ENCODE assay signal across 16 mouse cellular contexts in the genomic region with DNA sequence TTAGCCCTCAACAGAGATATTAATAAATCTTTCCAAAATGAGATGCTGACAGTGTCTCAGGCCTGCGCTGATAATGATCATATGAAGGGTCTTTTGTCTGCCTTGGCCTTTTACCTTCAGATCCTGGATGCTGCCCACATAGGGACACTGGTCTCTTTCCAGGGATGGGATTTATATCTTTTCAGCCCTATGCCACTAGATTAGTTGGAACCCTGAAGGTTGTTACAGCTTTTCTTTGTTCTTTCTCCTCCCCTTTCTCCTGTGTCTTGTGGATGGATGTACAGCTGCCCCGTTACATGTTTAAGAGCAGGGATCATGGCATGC.
DNase-seq lines count a peak whose midpoint lies in the region; ATAC-seq and TF ChIP-seq lines count a peak whose summit lies in the region.
"Had no signal": no experiment of that assay in that cellular context is flagged by ENCODE, and none has a peak within 500 bp of the region (broad histone marks: within the 10 kb centered on the region; RNA-seq: fewer than 3 reads in every experiment).

No protein-coding gene starts in this region.

- no peaks in the 10 kb centered on the region for H3K9me3 ChIP-seq in hindbrain, postnatal 0 days (ENCODE audit: low read length)
- H3K9me3 ChIP-seq in midbrain, embryonic 14.5 days (ENCODE audit: control insufficient read depth, low read length) = no peaks in the 10 kb centered on the region
- no peaks in the 10 kb centered on the region for H3K9me3 ChIP-seq in neural tube, embryonic 15.5 days (replicated peaks)
- H3K9me3 ChIP-seq: embryonic facial prominence, embryonic 15.5 days; limb, embryonic 15.5 days; liver, embryonic 15.5 days had no signal

- H3K4me1 ChIP-seq in hindbrain, postnatal 0 days (ENCODE audit: insufficient read depth, low read length) = peaks cover 15% of the 10 kb centered on the region
- peaks cover 25% of the 10 kb centered on the region for H3K4me1 ChIP-seq in midbrain, embryonic 14.5 days (ENCODE audit: control insufficient read depth, insufficient read depth, low read length)
- H3K4me1 ChIP-seq in neural tube, embryonic 15.5 days = peaks cover 29% of the 10 kb centered on the region
- H3K4me1 ChIP-seq: liver, embryonic 15.5 days had no signal

- H3K27me3 ChIP-seq in hindbrain, postnatal 0 days (ENCODE audit: insufficient read depth, low read length) = no peaks in the 10 kb centered on the region
- H3K27me3 ChIP-seq in midbrain, embryonic 14.5 days (ENCODE audit: control insufficient read depth, insufficient read depth, low read length) = no peaks in the 10 kb centered on the region
- H3K27me3 ChIP-seq in neural tube, embryonic 15.5 days (replicated peaks) = no peaks in the 10 kb centered on the region
- H3K27me3 ChIP-seq: embryonic facial prominence, embryonic 15.5 days; limb, embryonic 15.5 days; liver, embryonic 15.5 days had no signal

- H3K4me3 ChIP-seq in layer of hippocampus, adult 2 months = no peak overlapping the region
- no peak overlapping the region for H3K4me3 ChIP-seq in hindbrain, postnatal 0 days (ENCODE audit: low read length)
- no peak overlapping the region for H3K4me3 ChIP-seq in midbrain, embryonic 14.5 days (replicated peaks; ENCODE audit: low read depth, low read length)
- H3K4me3 ChIP-seq in neural tube, embryonic 15.5 days (replicated peaks) = no peak overlapping the region
- H3K4me3 ChIP-seq: embryonic facial prominence, embryonic 15.5 days; limb, embryonic 15.5 days; liver, embryonic 15.5 days had no signal

- no peak for TF ChIP-seq CTCF in layer of hippocampus, adult 2 months (conservative IDR thresholded peaks at IDR 0.05)
- TF ChIP-seq CTCF in hindbrain, postnatal 0 days (IDR thresholded peaks at IDR 0.05; ENCODE audit: low read depth) = no peak

- 42% methylated on average over 2 of the region's 2 CpGs for WGBS in hindbrain, postnatal 0 days
- WGBS in midbrain, embryonic 14.5 days = 44% methylated on average over 2 of the region's 2 CpGs
- WGBS in neural tube, embryonic 15.5 days = 28% methylated on average over 2 of the region's 2 CpGs

- H3K4me2 ChIP-seq in hindbrain, postnatal 0 days (ENCODE audit: low read depth, low read length) = no peak overlapping the region
- no peak overlapping the region for H3K4me2 ChIP-seq in midbrain, embryonic 14.5 days (ENCODE audit: low read length)
- no peak overlapping the region for H3K4me2 ChIP-seq in neural tube, embryonic 15.5 days
- H3K4me2 ChIP-seq: embryonic facial prominence, embryonic 15.5 days; limb, embryonic 15.5 days; liver, embryonic 15.5 days had no signal

- H3K36me3 ChIP-seq in hindbrain, postnatal 0 days (ENCODE audit: insufficient read depth, low read length) = no peaks in the 10 kb centered on the region
- H3K36me3 ChIP-seq in midbrain, embryonic 14.5 days (ENCODE audit: control insufficient read depth, insufficient read depth, low read length) = no peaks in the 10 kb centered on the region
- no peaks in the 10 kb centered on the region for H3K36me3 ChIP-seq in neural tube, embryonic 15.5 days
- H3K36me3 ChIP-seq: embryonic facial prominence, embryonic 15.5 days; limb, embryonic 15.5 days; liver, embryonic 15.5 days had no signal

- 0 out of 2 replicates have a peak overlapping the region, but pooled peaks have one; percentile 9 for H3K9ac ChIP-seq in hindbrain, postnatal 0 days (replicated peaks; ENCODE audit: low read length)
- 0 out of 2 replicates have a peak overlapping the region, but pooled peaks have one; percentile 23 for H3K9ac ChIP-seq in midbrain, embryonic 14.5 days (replicated peaks; ENCODE audit: low read length)
- no peak overlapping the region for H3K9ac ChIP-seq in neural tube, embryonic 15.5 days (replicated peaks)
- H3K9ac ChIP-seq: embryonic facial prominence, embryonic 15.5 days; limb, embryonic 15.5 days; liver, embryonic 15.5 days had no signal

- ATAC-seq in hindbrain, postnatal 0 days = 0 out of 2 replicates have a peak, but pooled peaks have one; percentile 22
- peak; percentile 53; the same call in 1 of the 2 replicates for ATAC-seq in midbrain, embryonic 14.5 days (ENCODE audit: low FRiP score, low TSS enrichment)
- peak; percentile 26 for ATAC-seq in neural tube, embryonic 15.5 days (ENCODE audit: low FRiP score)
- ATAC-seq: intestine, postnatal 0 days had no signal

- H3K27ac ChIP-seq in layer of hippocampus, adult 2 months = peak overlapping the region; percentile 71; the same call in 1 of the 2 replicates
- peak overlapping the region; percentile 62; the same call in 1 of the 2 replicates for H3K27ac ChIP-seq in hindbrain, postnatal 0 days
- H3K27ac ChIP-seq in midbrain, embryonic 14.5 days (replicated peaks; ENCODE audit: low read depth, low read length) = peak overlapping the region; percentile 66
- peak overlapping the region; percentile 51 for H3K27ac ChIP-seq in neural tube, embryonic 15.5 days (replicated peaks)
- H3K27ac ChIP-seq: embryonic facial prominence, embryonic 15.5 days; limb, embryonic 15.5 days; liver, embryonic 15.5 days had no signal

- DNase-seq in layer of hippocampus, adult 2 months (ENCODE audit: low spot score in 2 of 2) = no peak
- no peak for DNase-seq in layer of hippocampus, postnatal 25 days (ENCODE audit: extremely low spot score in 1 of 2, low spot score in 1 of 2)
- no peak for DNase-seq in hindbrain, postnatal 0 days (ENCODE audit: low spot score)
- peak; percentile 37 for DNase-seq in midbrain, embryonic 14.5 days
- DNase-seq in right cerebral cortex, postnatal 14 days = no peak
- no peak for DNase-seq in adrenal gland, postnatal 14 days
- DNase-seq: adrenal gland, postnatal 10 days; cerebellum, adult 11 months; cerebellum, postnatal 25 days; gastrocnemius, postnatal 36 days; thymus, postnatal 36 days had no signal
